Mouse (Mus musculus): ENCODE measurements around the gene Vars. TPM values are rescaled to one million over a fixed set of nuclear protein-coding genes. Genes with fewer than 3 reads are reported as not detected.
"Not testable (repeated sequence)": the region's sequence is repeated elsewhere in the genome, so short reads cannot be mapped to it uniquely, and the experiment has no call there.

Vars gene
- polyA plus RNA-seq, 1 experiment from 2014 or later = 85.2 TPM

DNA sequence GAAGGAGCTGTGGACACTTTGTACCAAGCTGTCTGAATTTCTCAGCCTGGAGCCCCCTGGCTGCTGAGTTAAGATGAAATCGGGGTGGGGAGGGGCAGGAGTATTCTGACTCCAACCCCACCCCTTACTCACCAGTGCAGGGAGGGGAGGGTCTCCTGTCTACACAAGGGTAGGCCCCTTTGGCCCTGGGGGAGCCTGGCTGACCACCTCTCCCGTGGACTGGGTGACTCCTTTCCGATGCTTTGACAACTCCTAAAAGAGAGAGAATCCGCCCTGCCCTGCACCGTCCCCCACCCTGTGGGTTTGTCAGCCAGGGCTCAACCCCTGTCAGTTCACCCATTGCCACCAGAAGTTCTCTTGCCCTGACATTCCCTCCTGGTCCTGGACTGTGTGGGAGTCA is 25.4 kb downstream of the Vars start:
- Histone ChIP-seq H3K9ac (replicated peaks; ENCODE audit: low read depth, low read length) (no peak overlapping the region), H3K9me3 (ENCODE audit: control insufficient read depth, low read length) (no peaks in the 10 kb centered on the region), H3K27ac (ENCODE audit: low read length) (no peak overlapping the region), H3K4me2 (ENCODE audit: low read length) (no peak overlapping the region), H3K27me3 (replicated peaks; ENCODE audit: control insufficient read depth, insufficient read depth, low read length) (no peaks in the 10 kb centered on the region), H3K4me3 (replicated peaks; ENCODE audit: low read length) (no peak overlapping the region), H3K36me3 (ENCODE audit: control insufficient read depth, insufficient read depth) (no peaks in the 10 kb centered on the region), H3K4me1 (replicated peaks; ENCODE audit: control insufficient read depth, insufficient read depth, low read length) (peaks cover 25% of the 10 kb centered on the region)
- no peak for ATAC-seq
- 84% methylated on average over 5 of the region's 5 CpGs for WGBS

DNA sequence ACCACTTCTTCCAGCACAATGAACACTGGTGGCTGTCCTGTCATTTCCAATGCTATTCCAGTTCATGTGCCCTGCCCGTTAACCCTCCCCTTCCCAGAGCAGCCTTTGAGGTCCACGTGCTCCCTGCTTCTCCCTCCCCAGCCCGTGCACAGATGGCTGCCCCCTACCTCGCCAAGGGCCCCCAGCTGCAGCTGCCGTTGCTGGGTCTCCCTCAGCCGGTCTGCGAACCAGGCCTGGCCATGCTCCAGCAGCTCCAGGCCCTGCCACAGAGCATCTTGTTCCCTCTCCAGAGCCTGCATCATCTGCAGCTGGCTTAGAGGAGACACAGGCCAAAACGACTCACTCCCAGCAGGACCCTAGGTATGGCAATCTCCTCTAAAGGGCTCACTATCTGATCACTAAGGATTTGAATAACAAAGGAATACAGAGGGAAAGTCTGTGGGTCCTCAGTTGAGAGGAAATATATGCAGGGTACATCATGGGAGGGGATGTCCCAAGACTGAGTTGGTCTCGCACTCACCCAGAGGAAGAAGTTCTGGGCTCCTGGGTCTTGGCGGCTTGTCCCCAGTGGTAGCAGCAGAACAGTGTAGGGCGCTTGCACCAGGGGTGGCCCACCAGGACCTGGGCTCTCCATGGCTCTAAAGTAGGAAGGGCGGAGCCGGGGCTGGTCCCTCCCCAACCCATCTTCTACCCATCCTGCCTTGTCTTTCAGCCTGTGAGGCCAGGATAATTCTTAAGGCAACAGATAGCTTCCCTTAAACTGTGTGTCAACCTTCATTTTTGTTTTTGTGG is 26.7 kb downstream of the Vars start, which contains the start of gene Sapcd1:
Gene Sapcd1 (minus strand): TSS at position 740 of the 792 bp plus-strand sequence.
- Histone ChIP-seq H3K9ac (replicated peaks; ENCODE audit: low read depth, low read length) (peak within 1 kb of the TSS; percentile 48), H3K4me1 (replicated peaks; ENCODE audit: control insufficient read depth, insufficient read depth, low read length) (peaks cover 19% of the 10 kb centered on the region), H3K4me2 (ENCODE audit: low read length) (peak within 1 kb of the TSS; percentile 15), H3K27me3 (replicated peaks; ENCODE audit: control insufficient read depth, insufficient read depth, low read length) (no peaks in the 10 kb centered on the region), H3K36me3 (ENCODE audit: control insufficient read depth, insufficient read depth) (no peaks in the 10 kb centered on the region), H3K27ac (ENCODE audit: low read length) (peak within 1 kb of the TSS; percentile 73), H3K9me3 (ENCODE audit: control insufficient read depth, low read length) (no peaks in the 10 kb centered on the region), H3K4me3 (replicated peaks; ENCODE audit: low read length) (no peak within 1 kb of the TSS)
- peak; percentile 84 for ATAC-seq
- WGBS = 22% methylated on average over 13 of the region's 13 CpGs

DNA sequence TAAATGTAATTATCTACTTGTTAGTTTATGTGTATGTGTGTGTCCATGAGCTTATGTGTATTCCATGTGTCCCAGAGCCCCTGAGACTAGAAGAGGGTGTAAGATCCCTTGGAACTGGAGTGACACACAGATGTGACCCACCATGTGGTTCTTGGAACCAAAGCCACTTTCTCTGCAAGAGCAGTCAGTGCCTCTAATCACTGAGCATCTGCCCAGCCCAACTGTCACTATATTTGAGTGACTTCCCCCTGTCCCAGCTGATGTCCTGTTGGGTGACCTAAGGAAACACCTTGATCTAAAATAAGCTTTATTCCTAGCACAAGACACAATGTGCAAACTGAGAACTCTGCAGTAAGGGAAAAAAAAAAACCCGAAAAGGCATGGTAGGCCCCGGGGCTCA is 27.5 kb downstream of the Vars start:
- Histone ChIP-seq H3K27ac (ENCODE audit: low read length) (no peak overlapping the region), H3K9ac (replicated peaks; ENCODE audit: low read depth, low read length) (no peak overlapping the region), H3K4me3 (replicated peaks; ENCODE audit: low read length) (no peak overlapping the region)

DNA sequence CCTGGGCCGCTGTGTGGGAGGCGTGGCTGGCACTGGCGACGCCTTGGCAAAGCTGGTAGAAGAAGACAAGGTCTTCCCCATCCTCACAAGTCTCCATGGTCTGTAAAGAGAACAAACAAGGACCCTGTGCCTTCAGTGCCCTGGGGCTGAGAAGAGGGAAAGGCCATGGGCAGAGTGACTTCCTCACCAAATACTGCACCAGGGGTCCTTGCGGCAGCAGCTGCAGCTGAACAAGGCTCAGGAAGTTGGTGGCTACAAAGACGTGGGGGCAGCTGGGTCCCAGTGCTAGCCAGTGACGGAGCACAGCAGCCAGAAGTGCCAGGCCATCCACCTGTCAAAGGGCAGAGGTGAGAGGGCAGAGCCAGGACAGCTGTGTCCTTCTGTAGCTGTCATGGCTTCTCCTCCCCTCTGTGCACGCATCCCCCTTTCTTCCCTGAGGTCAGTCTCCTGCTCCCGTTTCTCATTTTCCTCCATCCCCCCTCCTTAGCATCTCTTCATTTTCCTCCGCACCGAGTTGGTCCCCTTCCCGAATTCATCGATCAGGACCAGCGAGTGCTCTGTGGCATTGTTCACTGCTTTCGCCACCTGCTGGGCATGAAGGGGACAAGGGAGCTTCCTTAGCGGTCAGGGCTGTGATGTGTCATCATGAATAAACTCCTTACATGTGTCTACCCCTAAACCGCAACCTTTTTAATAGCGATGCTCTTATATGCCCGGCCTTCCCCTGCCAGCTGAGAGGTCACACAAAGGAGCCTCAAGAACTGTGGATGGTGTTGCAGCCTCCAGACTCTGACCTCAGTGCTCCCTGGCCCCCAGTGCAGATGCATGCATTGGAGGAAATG is 29.1 kb downstream of the Vars start:
- WGBS = 35% methylated on average over 19 of the region's 19 CpGs
- no peak overlapping the region for H3K9ac ChIP-seq (replicated peaks; ENCODE audit: low read depth, low read length)
- ATAC-seq = no peak
- no peaks in the 10 kb centered on the region for H3K27me3 ChIP-seq (replicated peaks; ENCODE audit: control insufficient read depth, insufficient read depth, low read length)
- H3K4me2 ChIP-seq (ENCODE audit: low read length) = no peak overlapping the region
- H3K4me3 ChIP-seq (replicated peaks; ENCODE audit: low read length) = no peak overlapping the region
- H3K27ac ChIP-seq (ENCODE audit: low read length) = no peak overlapping the region
- peaks cover 19% of the 10 kb centered on the region for H3K4me1 ChIP-seq (replicated peaks; ENCODE audit: control insufficient read depth, insufficient read depth, low read length)
- H3K9me3 ChIP-seq (ENCODE audit: control insufficient read depth, low read length) = no peaks in the 10 kb centered on the region
- H3K36me3 ChIP-seq (ENCODE audit: control insufficient read depth, insufficient read depth) = no peaks in the 10 kb centered on the region

More for the DNA sequence above, 27.5 kb downstream of the Vars start:
- H3K27me3 ChIP-seq (replicated peaks; ENCODE audit: control insufficient read depth, insufficient read depth, low read length) = no peaks in the 10 kb centered on the region
- ATAC-seq = no peak
- peaks cover 19% of the 10 kb centered on the region for H3K4me1 ChIP-seq (replicated peaks; ENCODE audit: control insufficient read depth, insufficient read depth, low read length)
- H3K9me3 ChIP-seq (ENCODE audit: control insufficient read depth, low read length) = no peaks in the 10 kb centered on the region
- H3K4me2 ChIP-seq (ENCODE audit: low read length) = no peak overlapping the region
- WGBS = 86% methylated on average over 2 of the region's 2 CpGs
- H3K36me3 ChIP-seq (ENCODE audit: control insufficient read depth, insufficient read depth) = no peaks in the 10 kb centered on the region

DNA sequence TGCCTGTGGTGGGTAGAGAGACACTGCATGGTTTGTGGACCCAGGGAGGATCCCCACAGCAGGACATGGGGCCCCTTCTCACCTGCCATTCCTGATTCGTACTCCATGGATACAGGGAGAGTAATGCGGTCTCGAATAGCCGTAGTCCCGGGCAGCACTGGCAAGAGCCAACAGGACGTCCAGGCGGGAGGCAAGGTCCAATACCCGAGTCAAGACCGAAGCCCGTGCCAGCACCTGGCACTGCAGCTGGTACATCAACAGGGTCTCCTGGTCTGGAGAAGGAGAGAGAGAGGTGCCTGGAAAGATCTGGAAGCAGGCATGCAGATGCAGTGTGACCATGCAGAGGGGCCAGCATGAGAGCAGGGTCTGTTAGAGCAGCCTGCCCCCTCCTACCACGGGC is 30.5 kb downstream of the Vars start:
- ATAC-seq = no peak
- H3K4me2 ChIP-seq (ENCODE audit: low read length) = no peak overlapping the region
- H3K36me3 ChIP-seq (ENCODE audit: control insufficient read depth, insufficient read depth) = no peaks in the 10 kb centered on the region
- no peak overlapping the region for H3K9ac ChIP-seq (replicated peaks; ENCODE audit: low read depth, low read length)
- no peaks in the 10 kb centered on the region for H3K27me3 ChIP-seq (replicated peaks; ENCODE audit: control insufficient read depth, insufficient read depth, low read length)
- 89% methylated on average over 11 of the region's 11 CpGs for WGBS
- H3K4me3 ChIP-seq (replicated peaks; ENCODE audit: low read length) = no peak overlapping the region
- peaks cover 16% of the 10 kb centered on the region for H3K4me1 ChIP-seq (replicated peaks; ENCODE audit: control insufficient read depth, insufficient read depth, low read length)
- H3K27ac ChIP-seq (ENCODE audit: low read length) = no peak overlapping the region
- H3K9me3 ChIP-seq (ENCODE audit: control insufficient read depth, low read length) = no peaks in the 10 kb centered on the region

DNA sequence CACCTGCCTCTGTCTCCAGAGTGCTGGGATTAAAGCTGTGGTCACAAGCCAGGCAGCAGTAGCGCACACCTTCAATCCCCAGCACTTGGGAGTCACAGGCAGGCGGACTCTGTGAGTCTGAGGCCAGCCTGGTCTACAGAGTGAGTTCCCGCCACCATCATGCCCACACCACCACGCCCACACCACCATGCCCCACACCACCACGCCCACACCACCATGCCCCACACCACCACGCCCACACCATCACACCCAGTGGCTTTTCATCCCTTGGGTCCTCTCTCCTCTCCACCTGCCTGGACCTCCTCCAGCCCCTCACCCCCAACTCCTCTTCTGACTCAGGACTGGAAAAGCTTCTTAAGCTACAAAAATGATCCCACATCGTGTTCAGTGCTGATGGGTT is 31.1 kb downstream of the Vars start:
- no peak for ATAC-seq
- no peaks in the 10 kb centered on the region for H3K36me3 ChIP-seq (ENCODE audit: control insufficient read depth, insufficient read depth)
- no peak overlapping the region for H3K9ac ChIP-seq (replicated peaks; ENCODE audit: low read depth, low read length)
- H3K27ac ChIP-seq (ENCODE audit: low read length) = no peak overlapping the region
- peaks cover 12% of the 10 kb centered on the region for H3K4me1 ChIP-seq (replicated peaks; ENCODE audit: control insufficient read depth, insufficient read depth, low read length)
- WGBS = 89% methylated on average over 7 of the region's 7 CpGs
- no peaks in the 10 kb centered on the region for H3K27me3 ChIP-seq (replicated peaks; ENCODE audit: control insufficient read depth, insufficient read depth, low read length)
- H3K4me2 ChIP-seq (ENCODE audit: low read length) = no peak overlapping the region
- no peaks in the 10 kb centered on the region for H3K9me3 ChIP-seq (ENCODE audit: control insufficient read depth, low read length)
- no peak overlapping the region for H3K4me3 ChIP-seq (replicated peaks; ENCODE audit: low read length)

DNA sequence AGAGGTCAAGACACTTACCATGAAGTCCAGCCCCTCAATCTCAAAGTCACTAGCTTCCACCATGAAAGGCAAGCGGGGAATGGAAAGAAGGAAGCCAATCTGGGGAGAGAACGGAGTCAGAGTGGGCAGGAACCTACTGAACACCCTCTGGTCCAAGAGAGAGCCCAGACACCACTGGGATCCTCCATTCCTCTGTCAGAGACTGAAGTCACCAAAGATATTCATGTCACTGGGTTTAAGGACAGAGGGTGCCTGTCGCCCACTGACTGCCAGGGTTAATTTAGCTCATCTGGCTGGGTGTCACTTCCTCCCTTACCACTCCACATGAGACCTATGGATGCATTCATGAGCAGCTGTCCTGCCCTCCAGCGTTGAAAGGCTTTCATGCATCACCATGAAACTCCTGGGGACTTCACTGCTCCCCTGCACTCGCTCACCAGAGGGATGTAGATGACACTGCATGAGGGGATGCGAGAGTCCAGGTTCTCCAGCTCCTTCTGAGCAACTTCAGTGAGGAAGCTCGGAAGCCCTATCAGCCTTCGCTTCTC is 31.6 kb downstream of the Vars start:
- ATAC-seq = no peak
- Histone ChIP-seq H3K36me3 (ENCODE audit: control insufficient read depth, insufficient read depth) (no peaks in the 10 kb centered on the region), H3K4me1 (replicated peaks; ENCODE audit: control insufficient read depth, insufficient read depth, low read length) (peaks cover 6% of the 10 kb centered on the region), H3K9me3 (ENCODE audit: control insufficient read depth, low read length) (no peaks in the 10 kb centered on the region), H3K4me3 (replicated peaks; ENCODE audit: low read length) (no peak overlapping the region), H3K27ac (ENCODE audit: low read length) (no peak overlapping the region), H3K27me3 (replicated peaks; ENCODE audit: control insufficient read depth, insufficient read depth, low read length) (no peaks in the 10 kb centered on the region), H3K9ac (replicated peaks; ENCODE audit: low read depth, low read length) (no peak overlapping the region), H3K4me2 (ENCODE audit: low read length) (no peak overlapping the region)
- 77% methylated on average over 8 of the region's 8 CpGs for WGBS

DNA sequence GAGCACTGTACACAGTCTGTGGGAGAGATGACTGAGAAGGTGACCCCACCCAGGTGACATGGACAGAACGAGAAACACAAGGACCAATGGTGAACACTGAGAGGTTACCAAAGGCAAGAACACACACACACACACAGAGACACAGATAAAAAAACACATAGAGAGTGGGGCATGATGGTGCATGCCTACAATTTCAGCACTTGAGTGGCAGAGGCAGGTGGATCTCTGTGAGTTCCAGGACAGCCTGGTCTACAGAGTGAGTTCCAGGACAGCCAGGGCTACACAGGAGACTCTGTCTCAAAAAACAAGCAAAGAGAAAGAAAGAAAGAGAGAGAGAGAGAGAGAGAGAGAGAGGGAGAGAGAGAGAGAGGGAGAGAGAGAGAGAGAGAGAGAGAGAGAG is 32.9 kb downstream of the Vars start:
- 63% methylated on average over 1 of the region's 1 CpGs for WGBS
- H3K9me3 ChIP-seq (ENCODE audit: control insufficient read depth, low read length); H3K27me3 ChIP-seq (replicated peaks; ENCODE audit: control insufficient read depth, insufficient read depth, low read length); H3K36me3 ChIP-seq (ENCODE audit: control insufficient read depth, insufficient read depth); H3K4me3 ChIP-seq (replicated peaks; ENCODE audit: low read length); H3K27ac ChIP-seq (ENCODE audit: low read length); H3K9ac ChIP-seq (replicated peaks; ENCODE audit: low read depth, low read length); ATAC-seq; H3K4me2 ChIP-seq (ENCODE audit: low read length); H3K4me1 ChIP-seq (replicated peaks; ENCODE audit: control insufficient read depth, insufficient read depth, low read length): not testable (repeated sequence)

DNA sequence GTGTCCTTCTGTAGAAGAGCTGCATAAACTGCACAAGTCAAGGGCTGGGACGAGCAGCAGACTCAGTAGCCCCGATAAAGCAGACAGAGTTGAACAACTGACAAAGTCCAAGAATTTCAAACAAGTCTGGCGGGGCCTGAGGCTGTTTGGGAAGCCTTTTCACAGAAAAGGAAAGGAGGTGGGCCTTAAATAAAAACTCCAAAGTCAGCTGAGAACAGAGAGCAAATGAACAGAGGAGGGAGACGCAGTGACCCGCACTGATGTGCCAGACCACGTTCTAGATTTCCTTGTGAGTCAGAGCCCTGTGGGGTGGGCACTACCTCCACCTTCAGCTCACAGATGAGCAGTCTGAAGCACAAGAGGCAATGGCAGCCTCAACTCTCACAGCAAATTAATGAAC is 34.1 kb downstream of the Vars start:
- H3K4me3 ChIP-seq (replicated peaks; ENCODE audit: low read length) = no peak overlapping the region
- H3K9me3 ChIP-seq (ENCODE audit: control insufficient read depth, low read length) = no peaks in the 10 kb centered on the region
- WGBS = 69% methylated on average over 6 of the region's 6 CpGs
- no peak for ATAC-seq
- H3K4me2 ChIP-seq (ENCODE audit: low read length) = no peak overlapping the region
- 0 out of 2 replicates have a peak, but pooled peaks cover under 1% of the 10 kb centered on the region for H3K4me1 ChIP-seq (replicated peaks; ENCODE audit: control insufficient read depth, insufficient read depth, low read length)
- no peak overlapping the region for H3K27ac ChIP-seq (ENCODE audit: low read length)
- H3K36me3 ChIP-seq (ENCODE audit: control insufficient read depth, insufficient read depth) = no peaks in the 10 kb centered on the region
- H3K27me3 ChIP-seq (replicated peaks; ENCODE audit: control insufficient read depth, insufficient read depth, low read length) = no peaks in the 10 kb centered on the region
- H3K9ac ChIP-seq (replicated peaks; ENCODE audit: low read depth, low read length) = no peak overlapping the region

Measured in forebrain, embryonic 16.5 days (tissue).